ENCODE assay signal across 8 mouse cellular contexts in the genomic region with DNA sequence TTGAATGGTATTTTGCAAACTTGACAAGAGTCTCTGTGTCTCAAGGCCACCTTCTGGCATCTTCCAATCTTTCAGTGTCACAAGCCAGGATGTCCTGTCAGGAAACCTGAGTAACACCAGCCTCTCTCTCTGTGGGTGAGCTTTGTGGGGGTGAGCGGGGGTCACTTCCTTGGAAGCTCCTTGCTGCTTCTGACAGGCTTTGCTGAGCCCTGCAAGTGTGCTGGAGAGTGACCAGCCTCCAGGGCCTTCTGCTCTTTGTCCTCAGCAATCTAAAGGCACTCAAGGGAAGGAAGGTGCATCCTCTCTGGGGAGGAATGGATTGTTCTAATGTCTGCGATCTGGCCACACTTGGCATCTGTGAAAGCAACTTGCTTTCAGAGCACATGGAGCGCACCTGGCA. TPM values are rescaled to one million over a fixed set of nuclear protein-coding genes. Genes with fewer than 3 reads are reported as not detected.
DNase-seq lines count a peak whose midpoint lies in the region; ATAC-seq lines count a peak whose summit lies in the region.

No protein-coding gene starts in this region.

- no peaks in the 10 kb centered on the region for H3K36me3 ChIP-seq in hindbrain, embryonic 12.5 days
- H3K36me3 ChIP-seq in limb, embryonic 15.5 days, result no peaks in the 10 kb centered on the region

- H3K9me3 ChIP-seq in hindbrain, embryonic 12.5 days (replicated peaks), result no peaks in the 10 kb centered on the region
- H3K9me3 ChIP-seq in limb, embryonic 15.5 days, result no peaks in the 10 kb centered on the region

- peak; percentile 23 for DNase-seq in cerebellum, adult 11 months
- no peak for DNase-seq in cerebellum, adult 8-10 months
- DNase-seq in embryo, embryonic 10.5 days (ENCODE audit: low spot score), result peak; percentile 36
- DNase-seq in T-cell, adult 2 months (ENCODE audit: low spot score), result no peak
- no peak for DNase-seq in right cerebral cortex, adult 2 months (ENCODE audit: low spot score in 2 of 2)
- DNase-seq in urinary bladder, postnatal 25 days (ENCODE audit: low spot score), result no peak

- H3K9ac ChIP-seq in hindbrain, embryonic 12.5 days, result 0 out of 2 replicates have a peak overlapping the region, but pooled peaks have one; percentile 15
- no peak overlapping the region for H3K9ac ChIP-seq in limb, embryonic 15.5 days

- H3K4me1 ChIP-seq in hindbrain, embryonic 12.5 days, result peaks cover 20% of the 10 kb centered on the region
- H3K4me1 ChIP-seq in limb, embryonic 15.5 days, result peaks cover 29% of the 10 kb centered on the region

- H3K27me3 ChIP-seq in hindbrain, embryonic 12.5 days, result no peaks in the 10 kb centered on the region
- no peaks in the 10 kb centered on the region for H3K27me3 ChIP-seq in limb, embryonic 15.5 days

- WGBS in hindbrain, embryonic 12.5 days, result 60% methylated on average over 3 of the region's 3 CpGs
- WGBS in limb, embryonic 15.5 days, result 55% methylated on average over 3 of the region's 3 CpGs

- peak overlapping the region; percentile 81 for H3K27ac ChIP-seq in hindbrain, embryonic 12.5 days
- peak overlapping the region; percentile 93 for H3K27ac ChIP-seq in limb, embryonic 15.5 days

- ATAC-seq in hindbrain, embryonic 12.5 days (ENCODE audit: low FRiP score), result no peak
- no peak for ATAC-seq in limb, embryonic 15.5 days (ENCODE audit: insufficient number of reproducible peaks, low FRiP score, low TSS enrichment, low read depth)

- H3K4me2 ChIP-seq in hindbrain, embryonic 12.5 days (replicated peaks), result peak overlapping the region; percentile 8; the same call in 1 of the 2 replicates
- H3K4me2 ChIP-seq in limb, embryonic 15.5 days, result no peak overlapping the region

- no peak overlapping the region for H3K4me3 ChIP-seq in hindbrain, embryonic 12.5 days
- H3K4me3 ChIP-seq in limb, embryonic 15.5 days, result no peak overlapping the region

RNA-seq across cellular contexts. Expression of gene C87436, which starts 41.1 kb away (rescaled TPM):
- polyA plus RNA-seq in hindbrain, embryonic 12.5 days (2016; fragmentation: Nextera tagmentation; extraction: Ambion mirVana), result 28.1 and 29.7 TPM in 2 replicates
- polyA plus RNA-seq in limb, embryonic 15.5 days (2015; fragmentation: Nextera tagmentation; extraction: Ambion mirVana), result 22.9 and 24.5 TPM in 2 replicates

RNA-seq across cellular contexts. Expression of gene Pcbp1, which starts 46.8 kb away (rescaled TPM):
- polyA plus RNA-seq in hindbrain, embryonic 12.5 days (2016; fragmentation: Nextera tagmentation; extraction: Ambion mirVana), result 557 and 561 TPM in 2 replicates
- 456 and 462 TPM in 2 replicates for polyA plus RNA-seq in limb, embryonic 15.5 days (2015; fragmentation: Nextera tagmentation; extraction: Ambion mirVana)

RNA-seq across cellular contexts. Expression of gene Gm44790, which starts 52.9 kb away (rescaled TPM):
- not detected in 2 replicates for polyA plus RNA-seq in hindbrain, embryonic 12.5 days (2016; fragmentation: Nextera tagmentation; extraction: Ambion mirVana)
- polyA plus RNA-seq in limb, embryonic 15.5 days (2015; fragmentation: Nextera tagmentation; extraction: Ambion mirVana), result 0.42 TPM in 1 of 2 replicates, not detected in the other

Comparison
In these comparisons a context has a peak if more than half of its experiments do, and no peak if none do; other contexts are left out.
1. DNase-seq: peak in cerebellum, adult 11 months (single experiment) and embryo, embryonic 10.5 days (single experiment); none in cerebellum, adult 8-10 months (single experiment), T-cell, adult 2 months (single experiment), right cerebral cortex, adult 2 months (0 of 2) and urinary bladder, postnatal 25 days (single experiment).